Comparison of ENCODE assay signal across 8 mouse cellular contexts in genomic region chr7:144471103-144471502, GRCm38 (mm10). TPM values are rescaled to one million over a fixed set of nuclear protein-coding genes. Genes with fewer than 3 reads are reported as not detected.
DNase-seq lines count a peak whose midpoint lies in the region; ATAC-seq and TF ChIP-seq lines count a peak whose summit lies in the region.

No protein-coding gene starts in this region.

- no peak for ATAC-seq in forebrain, embryonic 13.5 days
- no peak for ATAC-seq in limb, embryonic 14.5 days (ENCODE audit: low FRiP score, low read depth)

- H3K4me2 ChIP-seq in forebrain, embryonic 13.5 days: peak overlapping the region; percentile 92
- peak overlapping the region; percentile 74 for H3K4me2 ChIP-seq in limb, embryonic 14.5 days (replicated peaks; ENCODE audit: low read depth, low read length, severe bottlenecking)

- no peak for TF ChIP-seq POLR2A in liver, adult 2 months (IDR thresholded peaks at IDR 0.05; ENCODE audit: extremely low read depth, insufficient read depth, low read length)
- TF ChIP-seq POLR2A in limb, embryonic 14.5 days (IDR thresholded peaks at IDR 0.05; ENCODE audit: borderline replicate concordance, extremely low read depth, insufficient read depth, insufficient read length): no peak
- no peak for TF ChIP-seq POLR2A in olfactory bulb, adult 2 months (IDR thresholded peaks at IDR 0.05; ENCODE audit: insufficient read depth, low read depth, low read length)

- peaks cover 9% of the 10 kb centered on the region for H3K4me1 ChIP-seq in liver, adult 2 months (ENCODE audit: control insufficient read depth, insufficient read depth, low read length)
- peaks cover 24% of the 10 kb centered on the region for H3K4me1 ChIP-seq in forebrain, embryonic 13.5 days
- peaks cover 11% of the 10 kb centered on the region for H3K4me1 ChIP-seq in limb, embryonic 14.5 days (ENCODE audit: control insufficient read depth, insufficient read depth, low read length)
- H3K4me1 ChIP-seq in olfactory bulb, adult 2 months (ENCODE audit: control insufficient read depth, insufficient read depth, low read length): peaks cover 11% of the 10 kb centered on the region

- WGBS in liver, adult 2 months: 53% methylated on average over 2 of the region's 2 CpGs
- 86% methylated on average over 2 of the region's 2 CpGs for WGBS in forebrain, embryonic 13.5 days
- WGBS in limb, embryonic 14.5 days: 79% methylated on average over 2 of the region's 2 CpGs
- WGBS in olfactory bulb, adult 2 months: 53% methylated on average over 2 of the region's 2 CpGs

- no peaks in the 10 kb centered on the region for H3K9me3 ChIP-seq in forebrain, embryonic 13.5 days (replicated peaks)
- no peaks in the 10 kb centered on the region for H3K9me3 ChIP-seq in limb, embryonic 14.5 days (ENCODE audit: control insufficient read depth, low read length)

- no peaks in the 10 kb centered on the region for H3K27me3 ChIP-seq in liver, adult 2 months (ENCODE audit: control insufficient read depth, insufficient read depth, low read length)
- H3K27me3 ChIP-seq in forebrain, embryonic 13.5 days: no peaks in the 10 kb centered on the region
- no peaks in the 10 kb centered on the region for H3K27me3 ChIP-seq in limb, embryonic 14.5 days (ENCODE audit: control insufficient read depth, insufficient read depth, low read length)

- H3K9ac ChIP-seq in liver, adult 2 months (ENCODE audit: low read depth, low read length): peak overlapping the region; percentile 63
- H3K9ac ChIP-seq in forebrain, embryonic 13.5 days: peak overlapping the region; percentile 96
- H3K9ac ChIP-seq in limb, embryonic 14.5 days (ENCODE audit: low read depth, low read length, severe bottlenecking): peak overlapping the region; percentile 91

- DNase-seq in liver, adult 2 months (ENCODE audit: extremely low read depth, low read depth, low spot score): no peak
- DNase-seq in liver (no peak), MN1 (ENCODE audit: low spot score) (no peak)
- no peak for DNase-seq in limb, embryonic 14.5 days (ENCODE audit: low spot score)
- no peak for DNase-seq in adrenal gland, postnatal 4 days (ENCODE audit: low spot score in 2 of 2)
- DNase-seq in spleen, adult 12 weeks (ENCODE audit: low spot score): no peak

- H3K27ac ChIP-seq in liver, adult 2 months (replicated peaks; ENCODE audit: insufficient read depth, low read depth, low read length): peak overlapping the region; percentile 35
- H3K27ac ChIP-seq in forebrain, embryonic 13.5 days: peak overlapping the region; percentile 79
- 0 out of 2 replicates have a peak overlapping the region, but pooled peaks have one; percentile 21 for H3K27ac ChIP-seq in limb, embryonic 14.5 days (replicated peaks; ENCODE audit: low read depth, low read length)
- peak overlapping the region; percentile 55 for H3K27ac ChIP-seq in olfactory bulb, adult 2 months (ENCODE audit: insufficient read depth, low read depth, low read length)

- H3K36me3 ChIP-seq in liver, adult 2 months (ENCODE audit: control insufficient read depth, insufficient read depth, low read length): no peaks in the 10 kb centered on the region; the same call in 1 of the 2 replicates
- peaks cover 8% of the 10 kb centered on the region; the same call in 1 of the 2 replicates for H3K36me3 ChIP-seq in forebrain, embryonic 13.5 days (ENCODE audit: poor library complexity, severe bottlenecking)
- H3K36me3 ChIP-seq in limb, embryonic 14.5 days (ENCODE audit: control insufficient read depth, insufficient read depth, low read length): peaks cover 9% of the 10 kb centered on the region; the same call in 1 of the 2 replicates

- no peak overlapping the region for H3K4me3 ChIP-seq in liver, adult 2 months (ENCODE audit: insufficient read depth, low read depth, low read length)
- peak overlapping the region; percentile 97 for H3K4me3 ChIP-seq in forebrain, embryonic 13.5 days
- H3K4me3 ChIP-seq in limb, embryonic 14.5 days (replicated peaks; ENCODE audit: low read length): peak overlapping the region; percentile 93
- no peak overlapping the region for H3K4me3 ChIP-seq in olfactory bulb, adult 2 months (ENCODE audit: insufficient read depth, low read depth, low read length)

- peaks cover 21% of the 10 kb centered on the region; the same call in 1 of the 2 replicates for H3K79me2 ChIP-seq in liver, adult 2 months (ENCODE audit: control insufficient read depth, insufficient read depth, low read length)

- TF ChIP-seq CTCF in liver, adult 2 months (IDR thresholded peaks at IDR 0.05; ENCODE audit: low read depth, low read length): no peak
- no peak for TF ChIP-seq CTCF in olfactory bulb, adult 2 months (IDR thresholded peaks at IDR 0.05; ENCODE audit: insufficient read depth, low read depth, low read length)

RNA-seq across cellular contexts. Expression of gene Cttn, which starts 0.3 kb away (rescaled TPM):
- 26.6 and 27.1 TPM in 2 replicates for total RNA-seq in liver, adult 2 months (2014; rRNA removed)
- 31.2 and 36.1 TPM in 2 replicates for polyA plus RNA-seq in liver, adult 2 months (2012; rRNA removed)
- 168 and 179 TPM in 2 replicates for polyA plus RNA-seq in forebrain, embryonic 13.5 days (2015; fragmentation: Nextera tagmentation; extraction: Ambion mirVana)
- polyA plus RNA-seq in limb, embryonic 14.5 days (2012; rRNA removed): 188 and 190 TPM in 2 replicates
- 174 and 180 TPM in 2 replicates for polyA plus RNA-seq in limb, embryonic 14.5 days (2014; fragmentation: Nextera tagmentation; extraction: Ambion mirVana)
- polyA plus RNA-seq in olfactory bulb, adult 2 months (2012; ENCODE audit: insufficient read depth, insufficient read length, low replicate concordance, missing spikeins): not detected in 2 replicates
- total RNA-seq in adrenal gland, postnatal 4 days (2021): 100 to 1,000 TPM; 189 to 193 TPM

Comparison
In these comparisons a context has a peak if more than half of its experiments do, and no peak if none do; other contexts are left out.
1. H3K27ac ChIP-seq: peak in every context shown above with its lines; median percentile 79 in forebrain, embryonic 13.5 days; 55 in olfactory bulb, adult 2 months; 35 in liver, adult 2 months; 21 in limb, embryonic 14.5 days.
2. H3K4me3 ChIP-seq: peak in forebrain, embryonic 13.5 days (single experiment) and limb, embryonic 14.5 days (single experiment); none in liver, adult 2 months (single experiment) and olfactory bulb, adult 2 months (single experiment).
3. Peak in every context shown above with its lines, with median percentiles within 50 percentile points of each other: H3K9ac ChIP-seq.